Mouse (Mus musculus) hindbrain, embryonic 15.5 days (tissue): ENCODE results near the gene Sf1. TPM values are rescaled to one million over a fixed set of nuclear protein-coding genes. Genes with fewer than 3 reads are reported as not detected.

Experiments
- ATAC-seq: fragments of 200-750 bp; cut with Nextera tagmentation; 2 replicates; pipeline ENCODE4 v1.8.0; 2017; ENCODE audit warnings: low read depth, moderate number of reproducible peaks, moderate TSS enrichment; ENCODE audit not compliant: low FRiP score
- H3K27ac ChIP-seq: fragments of 300-500 bp; sonication (generic); replicated peaks from 2 replicates; pipeline ENCODE4 v1.5.1; 2015; ENCODE audit warnings: mild to moderate bottlenecking, inconsistent platforms
- H3K27me3 ChIP-seq: fragments of 300-500 bp; sonication (generic); 2 replicates; pipeline ENCODE4 v1.6.1; 2015; ENCODE audit warnings: control low read depth, inconsistent platforms
- H3K36me3 ChIP-seq: fragments of 300-500 bp; sonication (generic); 2 replicates; pipeline ENCODE4 v1.6.1; 2015; ENCODE audit warnings: control low read depth, inconsistent platforms
- H3K4me1 ChIP-seq: fragments of 300-500 bp; sonication (generic); replicated peaks from 2 replicates; pipeline ENCODE4 v1.6.1; 2015; ENCODE audit warnings: control low read depth, inconsistent platforms
- H3K4me2 ChIP-seq: fragments of 300-500 bp; sonication (generic); 2 replicates; pipeline ENCODE4 v1.6.1; 2015; ENCODE audit warnings: moderate library complexity, mild to moderate bottlenecking, inconsistent platforms
- H3K4me3 ChIP-seq: fragments of 300-500 bp; sonication (generic); 2 replicates; pipeline ENCODE4 v1.5.1; 2015; ENCODE audit warnings: mild to moderate bottlenecking, inconsistent platforms
- H3K9ac ChIP-seq: fragments of 300-500 bp; sonication (generic); 2 replicates; pipeline ENCODE4 v1.6.1; 2015; ENCODE audit warnings: inconsistent platforms
- H3K9me3 ChIP-seq: fragments of 300-500 bp; sonication (generic); 2 replicates; pipeline ENCODE4 v1.6.1; 2016; ENCODE audit warnings: control low read depth, inconsistent platforms
- whole genome bisulfite sequencing: fragments of 180-500 bp; shearing (Covaris S2); methylation state at CpG from one replicate; pipeline ENCODE4 v1.1.7; 2015; 5-methylcytosine and 5-hydroxymethylcytosine counted together
- polyA plus RNA-seq: library from polyadenylated mRNA; unstranded; fragments of >200 nt; fragmentation: Nextera tagmentation; extraction: Ambion mirVana; gene quantifications from 2 replicates; pipeline ENCODE4 v1.2.1, GENCODE M21; 2015

The Sf1 gene
- polyA plus RNA-seq, 1 experiment from 2014 or later: 117 TPM

GRCm38 (mm10) chr19:6364317-6364725 lies 831 bp downstream of the Sf1 start:
- H3K4me1 ChIP-seq: peaks cover 39% of the 10 kb centered on the region
- H3K4me3 ChIP-seq: peak overlapping the region; percentile 86
- no peaks in the 10 kb centered on the region for H3K27me3 ChIP-seq
- H3K36me3 ChIP-seq: peaks cover 38% of the 10 kb centered on the region
- under 1% methylated on average over 55 of the region's 55 CpGs for WGBS
- H3K27ac ChIP-seq: peak overlapping the region; percentile 96
- peak overlapping the region; percentile 84 for H3K4me2 ChIP-seq
- no peaks in the 10 kb centered on the region for H3K9me3 ChIP-seq
- peak overlapping the region; percentile 93 for H3K9ac ChIP-seq
- no peak for ATAC-seq

DNA sequence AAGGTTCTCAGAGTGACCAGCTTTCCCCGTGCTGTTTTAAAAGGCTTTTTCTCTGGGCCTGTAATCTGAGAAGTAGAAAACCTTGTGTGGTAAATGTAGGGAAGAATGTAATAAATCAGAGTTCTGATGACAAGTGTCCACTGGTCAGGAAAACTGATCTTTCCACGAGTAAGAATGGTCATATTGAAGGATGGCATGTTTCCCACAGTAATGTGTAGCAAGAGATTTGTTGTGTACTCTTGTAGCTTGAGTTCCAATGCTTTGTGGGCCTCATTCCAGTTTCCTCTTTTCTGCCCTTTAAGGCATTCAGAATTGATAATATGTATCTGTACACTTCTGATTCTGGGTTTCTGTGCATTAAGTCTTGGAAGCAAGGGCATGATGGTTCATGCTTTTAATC lies 1.4 kb downstream of the Sf1 start:
- Histone ChIP-seq H3K4me3 (peak overlapping the region; percentile 86), H3K9me3 (no peaks in the 10 kb centered on the region), H3K4me2 (peak overlapping the region; percentile 84), H3K36me3 (peaks cover 43% of the 10 kb centered on the region), H3K27me3 (no peaks in the 10 kb centered on the region), H3K27ac (0 out of 2 replicates have a peak overlapping the region, but pooled peaks have one; percentile 96), H3K4me1 (peaks cover 39% of the 10 kb centered on the region), H3K9ac (peak overlapping the region; percentile 93)
- no peak for ATAC-seq
- WGBS: 2% methylated on average over 2 of the region's 2 CpGs

DNA sequence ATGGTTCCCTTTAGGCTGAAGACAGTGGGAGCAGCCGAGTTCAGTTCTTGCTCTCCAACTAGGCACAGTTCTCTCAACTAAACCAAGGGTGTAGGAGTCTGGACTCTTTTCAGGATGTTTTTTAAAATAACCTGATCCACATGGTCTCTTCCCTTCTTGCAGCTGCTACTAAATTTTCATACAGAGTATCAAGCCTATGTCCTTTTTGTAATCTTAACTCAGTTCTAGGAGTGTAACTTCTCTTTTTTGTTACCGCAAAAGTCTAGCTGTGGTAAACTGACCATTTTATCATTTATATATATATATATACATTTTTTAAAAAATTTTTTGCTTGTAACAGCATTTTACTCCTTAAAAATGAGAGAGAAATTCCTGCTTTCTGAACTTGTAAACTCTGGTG lies 6.7 kb downstream of the Sf1 start:
- Histone ChIP-seq H3K4me3 (no peak overlapping the region), H3K9me3 (no peaks in the 10 kb centered on the region), H3K27me3 (no peaks in the 10 kb centered on the region), H3K9ac (no peak overlapping the region), H3K36me3 (peaks cover 95% of the 10 kb centered on the region), H3K4me1 (peaks cover 22% of the 10 kb centered on the region), H3K4me2 (no peak overlapping the region), H3K27ac (no peak overlapping the region)
- no peak for ATAC-seq
- WGBS: 96% methylated on average over 2 of the region's 2 CpGs

- Histone ChIP-seq H3K9ac (no peak overlapping the region), H3K9me3 (no peaks in the 10 kb centered on the region), H3K27ac (no peak overlapping the region), H3K4me3 (no peak overlapping the region), H3K4me2 (no peak overlapping the region), H3K36me3 (peaks cover 96% of the 10 kb centered on the region), H3K27me3 (no peaks in the 10 kb centered on the region), H3K4me1 (peaks cover 5% of the 10 kb centered on the region)
- 91% methylated on average over 3 of the region's 3 CpGs for WGBS
- no peak for ATAC-seq
These were observed 8.9 kb downstream of the Sf1 start for GRCm38 (mm10) chr19:6372433-6372832.

DNA sequence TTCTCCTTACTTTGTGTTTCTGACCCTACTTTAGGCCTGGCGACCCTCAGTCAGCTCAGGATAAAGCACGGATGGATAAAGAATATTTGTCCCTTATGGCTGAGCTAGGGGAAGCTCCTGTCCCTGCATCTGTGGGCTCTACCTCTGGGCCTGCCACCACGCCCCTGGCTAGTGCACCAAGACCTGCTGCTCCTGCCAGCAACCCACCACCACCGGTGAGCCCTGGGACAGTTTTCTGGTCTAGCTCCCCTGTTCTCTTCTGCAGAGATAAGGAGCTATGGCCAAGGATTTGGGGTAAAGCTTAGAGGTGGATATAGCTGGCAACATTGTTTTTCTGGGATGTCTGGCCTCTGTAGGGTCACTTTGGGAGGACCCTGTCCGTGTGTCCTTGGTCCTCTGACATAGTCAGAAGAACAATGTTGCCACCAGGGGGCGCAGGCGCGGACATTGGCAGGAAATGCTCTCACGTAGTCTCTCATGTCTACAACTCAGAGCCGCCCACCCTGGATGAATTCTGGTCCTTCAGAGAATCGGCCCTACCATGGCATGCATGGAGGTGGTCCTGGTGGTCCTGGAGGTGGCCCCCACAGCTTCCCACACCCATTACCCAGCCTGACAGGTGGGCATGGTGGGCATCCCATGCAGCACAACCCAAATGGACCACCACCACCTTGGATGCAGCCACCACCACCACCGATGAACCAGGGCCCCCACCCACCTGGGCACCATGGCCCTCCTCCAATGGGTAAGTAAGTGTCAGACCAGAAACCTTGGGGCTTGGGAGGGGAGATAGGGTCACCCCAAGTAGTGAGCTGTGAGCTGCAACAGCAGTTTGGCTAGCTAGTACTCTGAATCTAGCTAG lies 10.3 kb downstream of the Sf1 start:
- Histone ChIP-seq H3K9ac (no peak overlapping the region), H3K36me3 (peaks cover 89% of the 10 kb centered on the region), H3K27me3 (no peaks in the 10 kb centered on the region), H3K9me3 (no peaks in the 10 kb centered on the region), H3K4me2 (no peak overlapping the region), H3K4me3 (no peak overlapping the region), H3K27ac (no peak overlapping the region), H3K4me1 (0 out of 2 replicates have a peak, but pooled peaks cover 6% of the 10 kb centered on the region)
- ATAC-seq: 0 out of 2 replicates have a peak, but pooled peaks have one; percentile 32
- 61% methylated on average over 12 of the region's 12 CpGs for WGBS

DNA sequence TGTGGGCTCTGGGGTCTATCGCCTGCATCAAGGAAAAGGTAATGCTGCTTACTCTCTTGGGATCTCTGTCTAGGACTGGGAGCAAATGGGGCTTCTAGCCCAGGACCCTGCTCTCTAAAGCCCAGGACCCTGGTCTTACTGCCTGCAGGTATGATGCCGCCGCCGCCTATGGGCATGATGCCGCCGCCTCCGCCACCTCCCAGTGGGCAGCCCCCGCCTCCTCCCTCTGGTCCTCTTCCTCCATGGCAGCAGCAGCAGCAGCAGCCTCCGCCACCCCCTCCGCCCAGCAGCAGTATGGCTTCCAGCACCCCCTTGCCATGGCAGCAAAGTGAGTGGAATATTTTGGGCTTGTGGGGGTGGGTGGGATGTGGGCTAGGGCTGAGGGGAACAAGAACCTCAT lies 11.1 kb downstream of the Sf1 start:
- WGBS: 95% methylated on average over 10 of the region's 10 CpGs
- peaks cover 84% of the 10 kb centered on the region for H3K36me3 ChIP-seq

DNA sequence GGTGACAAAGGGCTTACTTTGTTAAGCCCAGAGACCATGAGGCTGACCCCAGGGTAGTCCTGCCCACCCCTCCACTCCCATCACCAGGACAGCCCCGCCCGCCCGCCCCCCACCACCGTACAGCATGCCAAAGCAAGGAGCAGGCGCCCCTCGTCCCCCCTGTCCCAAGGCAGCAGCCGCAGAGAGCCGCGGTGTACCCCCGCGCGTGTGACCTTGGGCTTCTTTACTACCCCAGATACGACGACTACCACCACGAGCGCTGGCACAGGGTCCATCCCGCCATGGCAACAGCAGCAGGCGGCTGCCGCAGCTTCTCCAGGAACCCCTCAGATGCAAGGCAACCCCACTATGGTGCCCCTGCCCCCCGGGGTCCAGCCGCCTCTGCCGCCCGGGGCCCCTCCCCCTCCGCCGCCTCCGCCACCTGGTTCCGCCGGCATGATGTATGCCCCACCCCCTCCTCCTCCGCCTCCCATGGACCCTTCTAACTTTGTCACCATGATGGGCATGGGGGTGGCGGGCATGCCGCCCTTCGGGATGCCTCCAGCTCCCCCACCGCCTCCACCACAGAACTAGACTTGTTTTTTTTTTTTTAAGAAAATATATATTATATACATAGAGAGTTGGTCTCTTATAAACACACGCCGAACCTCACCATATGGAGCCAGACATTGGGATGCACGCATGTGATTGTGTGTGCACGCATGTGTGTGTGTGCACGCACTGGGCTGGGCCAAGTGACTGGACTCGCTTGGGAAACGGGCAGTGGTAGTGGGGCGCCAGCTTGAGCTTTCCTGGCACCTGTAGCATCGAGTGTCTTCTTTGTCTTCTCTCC lies 12.1 kb downstream of the Sf1 start:
- 81% methylated on average over 42 of the region's 42 CpGs for WGBS
- H3K4me1 ChIP-seq: 0 out of 2 replicates have a peak, but pooled peaks cover 6% of the 10 kb centered on the region
- H3K9me3 ChIP-seq: no peaks in the 10 kb centered on the region
- H3K4me3 ChIP-seq: no peak overlapping the region
- H3K36me3 ChIP-seq: peaks cover 74% of the 10 kb centered on the region
- peak; percentile 29; the same call in 1 of the 2 replicates for ATAC-seq
- no peak overlapping the region for H3K9ac ChIP-seq
- no peak overlapping the region for H3K27ac ChIP-seq
- H3K27me3 ChIP-seq: no peaks in the 10 kb centered on the region
- H3K4me2 ChIP-seq: no peak overlapping the region

More for the DNA sequence above, 11.1 kb downstream of the Sf1 start:
- H3K4me3 ChIP-seq: no peak overlapping the region
- ATAC-seq: no peak
- no peaks in the 10 kb centered on the region for H3K9me3 ChIP-seq
- no peak overlapping the region for H3K4me2 ChIP-seq
- 0 out of 2 replicates have a peak, but pooled peaks cover 6% of the 10 kb centered on the region for H3K4me1 ChIP-seq
- no peak overlapping the region for H3K9ac ChIP-seq
- no peaks in the 10 kb centered on the region for H3K27me3 ChIP-seq
- no peak overlapping the region for H3K27ac ChIP-seq

DNA sequence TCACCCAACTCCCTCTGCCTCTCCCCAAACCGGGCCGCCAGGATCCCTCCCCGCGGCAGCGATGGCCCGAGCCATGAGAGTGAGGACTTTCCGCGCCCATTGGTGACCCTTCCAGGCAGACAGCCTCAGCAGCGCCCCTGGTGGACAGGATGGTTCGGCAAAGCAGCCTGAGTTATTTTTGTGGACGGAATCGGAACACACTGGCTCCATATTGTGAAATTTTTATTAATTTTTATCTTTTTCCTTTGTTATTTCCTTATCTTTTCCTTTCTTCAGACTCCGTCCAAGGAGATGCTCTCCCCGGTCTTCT lies 12.7 kb downstream of the Sf1 start:
- no peaks in the 10 kb centered on the region for H3K27me3 ChIP-seq
- ATAC-seq: no peak
- no peaks in the 10 kb centered on the region for H3K9me3 ChIP-seq
- 68% methylated on average over 14 of the region's 14 CpGs for WGBS
- no peak overlapping the region for H3K4me2 ChIP-seq
- H3K4me3 ChIP-seq: no peak overlapping the region
- H3K9ac ChIP-seq: no peak overlapping the region
- H3K4me1 ChIP-seq: 0 out of 2 replicates have a peak, but pooled peaks cover 6% of the 10 kb centered on the region
- peaks cover 68% of the 10 kb centered on the region for H3K36me3 ChIP-seq
- H3K27ac ChIP-seq: no peak overlapping the region

- H3K36me3 ChIP-seq: peaks cover 64% of the 10 kb centered on the region
- H3K27ac ChIP-seq: no peak overlapping the region
- H3K27me3 ChIP-seq: no peaks in the 10 kb centered on the region
- H3K9ac ChIP-seq: no peak overlapping the region
- no peak overlapping the region for H3K4me2 ChIP-seq
- H3K4me1 ChIP-seq: 0 out of 2 replicates have a peak, but pooled peaks cover 6% of the 10 kb centered on the region
- 82% methylated on average over 2 of the region's 2 CpGs for WGBS
- ATAC-seq: no peak
- H3K9me3 ChIP-seq: no peaks in the 10 kb centered on the region
- no peak overlapping the region for H3K4me3 ChIP-seq
These were observed 13.2 kb downstream of the Sf1 start for GRCm38 (mm10) chr19:6376643-6377042.

DNA sequence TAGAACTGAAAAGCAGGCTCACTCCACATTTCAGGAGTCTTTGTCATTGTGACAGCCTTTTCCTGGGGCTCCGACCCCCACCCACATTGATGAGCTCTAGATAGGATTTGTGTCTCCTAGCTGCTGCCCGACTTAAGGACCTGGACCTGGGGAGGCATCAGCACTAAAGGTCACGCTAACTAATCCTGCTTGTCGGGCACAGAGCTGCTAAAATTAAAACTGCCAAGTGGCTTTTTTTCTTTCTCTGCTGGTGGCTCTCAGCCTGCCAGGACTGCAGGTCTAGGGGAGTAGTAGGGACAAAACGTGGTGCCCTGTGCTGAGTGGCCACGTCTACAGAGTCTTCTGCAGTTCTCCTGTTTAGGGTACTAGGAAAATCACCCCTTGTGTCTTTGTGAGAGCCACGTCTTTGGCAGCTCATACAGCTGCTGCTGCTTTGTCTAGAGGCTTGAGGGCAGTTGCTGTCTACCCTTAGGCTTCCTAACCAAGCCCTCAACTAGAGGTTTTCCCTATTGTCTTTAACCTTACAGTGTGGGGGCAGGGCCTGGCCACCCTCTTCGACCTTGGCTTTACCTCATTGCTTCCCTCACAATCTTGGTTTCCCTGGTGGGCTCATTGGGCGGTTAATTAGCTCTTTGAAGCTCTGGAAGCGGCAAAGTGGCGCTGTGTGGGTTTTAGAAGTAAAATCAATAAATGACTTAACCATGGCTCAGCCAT lies 14.0 kb downstream of the Sf1 start:
- no peak for ATAC-seq
- no peaks in the 10 kb centered on the region for H3K27me3 ChIP-seq
- H3K36me3 ChIP-seq: peaks cover 56% of the 10 kb centered on the region
- H3K9me3 ChIP-seq: no peaks in the 10 kb centered on the region
- 37% methylated on average over 11 of the region's 11 CpGs for WGBS
- H3K9ac ChIP-seq: no peak overlapping the region
- no peak overlapping the region for H3K4me2 ChIP-seq
- H3K27ac ChIP-seq: peak overlapping the region; percentile 20; the same call in 1 of the 2 replicates
- H3K4me3 ChIP-seq: no peak overlapping the region
- H3K4me1 ChIP-seq: 0 out of 2 replicates have a peak, but pooled peaks cover 6% of the 10 kb centered on the region

DNA sequence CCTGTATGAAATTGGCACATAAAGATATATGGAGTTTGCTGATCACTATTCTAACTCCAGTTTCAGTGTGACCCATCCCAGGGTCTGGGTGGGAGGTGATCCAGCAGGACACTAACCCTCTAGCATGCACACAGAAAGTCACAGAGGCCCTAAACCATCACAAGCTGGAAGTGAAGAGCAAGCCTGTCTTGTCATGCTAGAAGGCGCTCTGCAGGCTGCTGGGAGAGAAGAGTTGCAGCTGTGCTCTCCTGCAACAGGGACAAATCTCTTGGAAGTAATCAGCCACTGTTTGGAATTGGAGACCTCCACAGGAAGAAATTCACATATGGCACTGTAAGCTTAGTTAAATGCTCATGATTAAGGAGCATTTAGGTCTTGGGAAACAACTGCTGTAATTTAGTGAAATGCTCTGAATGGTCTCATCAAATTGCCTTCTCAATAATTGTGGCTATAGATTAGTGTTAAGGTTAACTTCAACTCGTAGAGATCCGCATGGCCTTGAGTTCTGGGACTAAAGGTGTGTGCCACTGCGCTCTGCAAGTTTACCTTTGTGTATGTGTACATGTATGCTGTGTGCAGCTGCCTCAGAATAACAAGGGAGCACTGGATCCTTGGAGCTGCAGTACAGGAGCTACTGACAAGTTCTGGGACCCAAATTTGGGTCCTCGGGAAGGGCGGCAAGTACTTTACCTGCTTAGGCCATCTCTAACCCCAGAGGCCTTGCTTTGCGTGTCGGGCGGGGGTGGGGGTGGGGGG lies 17.1 kb downstream of the Sf1 start:
- WGBS: 91% methylated on average over 9 of the region's 9 CpGs
- H3K27me3 ChIP-seq: no peaks in the 10 kb centered on the region
- H3K4me2 ChIP-seq: no peak overlapping the region
- H3K9me3 ChIP-seq: no peaks in the 10 kb centered on the region
- H3K4me3 ChIP-seq: no peak overlapping the region
- H3K9ac ChIP-seq: no peak overlapping the region
- no peak for ATAC-seq
- H3K4me1 ChIP-seq: peaks cover 6% of the 10 kb centered on the region; the same call in 1 of the 2 replicates
- no peak overlapping the region for H3K27ac ChIP-seq
- peaks cover 27% of the 10 kb centered on the region for H3K36me3 ChIP-seq
